Mouse (Mus musculus): ENCODE data around the gene Slc6a20a. TPM values are rescaled to one million over a fixed set of nuclear protein-coding genes. Genes with fewer than 3 reads are reported as not detected.

Gene Slc6a20a
- not detected for polyA plus RNA-seq (2014; fragmentation: Illumina TruSeq; extraction: RNeasy Lipid Tissue Mini Kit (QIAGEN cat#74804); ENCODE audit: low read depth, low replicate concordance)

GRCm38 (mm10) chr9:123678327-123679105, at the start of gene Slc6a20a, which contains the start of gene Ccr9:
Gene Slc6a20a (minus strand): TSS chr9:123678885.
Gene Ccr9 (plus strand): TSS chr9:123678439.

DNA sequence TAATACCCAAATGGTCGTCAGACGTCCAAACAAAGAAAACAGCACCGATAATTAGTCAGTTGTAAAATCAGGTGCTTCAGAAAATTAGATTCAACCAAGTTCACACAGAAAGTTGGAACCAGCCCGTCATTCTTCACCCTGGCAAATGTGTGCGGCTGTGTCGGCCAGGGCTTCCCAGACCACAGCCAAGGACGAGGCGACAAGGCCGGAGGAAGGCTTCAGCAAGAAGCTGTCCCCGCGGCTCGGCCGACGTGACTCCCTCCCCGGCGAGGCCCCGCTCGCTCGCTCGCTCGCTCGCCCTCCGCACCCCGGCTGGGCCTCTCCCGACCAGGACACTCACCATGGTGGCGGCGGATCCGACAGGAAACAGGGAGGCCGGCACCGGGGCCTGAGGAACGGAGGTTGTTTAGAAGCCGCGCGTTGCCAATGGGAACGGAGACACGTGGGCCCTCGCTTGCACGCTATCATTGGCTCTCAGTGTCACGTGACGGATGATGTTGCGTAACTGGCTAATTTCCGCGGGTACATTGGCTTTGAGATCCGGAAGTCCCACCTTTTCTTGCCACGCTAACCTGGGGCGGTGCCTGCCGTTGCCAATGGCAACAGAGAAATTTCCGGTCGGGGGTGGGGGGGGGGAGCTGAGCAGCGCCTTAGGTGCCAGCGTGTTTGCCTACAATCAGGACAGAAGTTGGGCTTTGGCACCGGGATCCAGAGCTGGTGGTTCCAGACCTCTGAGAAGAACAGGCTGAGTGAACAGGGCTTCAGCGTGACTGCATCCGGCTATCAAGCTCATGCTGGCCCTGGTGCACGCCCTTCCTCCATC, 38.7 kb upstream of the Slc6a20a start, which contains the start of gene Lztfl1:
Gene Lztfl1 (minus strand): TSS at position 512 of the 823 bp plus-strand sequence.

DNA sequence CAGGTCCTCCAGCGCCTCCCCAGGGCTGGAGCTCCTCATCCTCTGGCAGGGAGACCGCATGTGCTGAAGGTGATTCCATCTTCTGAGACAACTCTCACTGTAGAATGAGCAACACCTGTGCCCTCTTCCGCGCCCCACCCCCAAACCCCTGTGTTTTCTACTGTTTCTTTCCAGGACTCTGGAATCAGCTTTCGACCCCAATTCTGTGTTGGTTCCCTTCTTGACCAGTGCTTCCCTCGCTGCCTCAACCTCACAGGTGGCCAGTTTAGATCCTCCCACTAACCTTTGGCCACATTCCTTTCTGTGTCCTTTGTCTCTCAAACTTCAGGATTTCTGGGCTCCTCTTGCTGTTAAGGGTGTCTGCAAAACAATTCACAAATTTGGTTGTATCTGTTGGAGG, 46.4 kb downstream of the Slc6a20a start, which contains the start of gene Slc6a20b:
Gene Slc6a20b (minus strand): TSS at position 285 of the 400 bp plus-strand sequence.

Other genes starting within 250 kb of the Slc6a20a start
- gene Limd1, start 200.2 kb downstream of the Slc6a20a start, polyA plus RNA-seq (2014; fragmentation: Illumina TruSeq; extraction: RNeasy Lipid Tissue Mini Kit (QIAGEN cat#74804); ENCODE audit: low read depth, low replicate concordance), result 39.9 TPM
- 33.2 TPM for gene Sacm1l, start 149.1 kb downstream of the Slc6a20a start, polyA plus RNA-seq (2014; fragmentation: Illumina TruSeq; extraction: RNeasy Lipid Tissue Mini Kit (QIAGEN cat#74804); ENCODE audit: low read depth, low replicate concordance)
- not detected for gene Slc6a20b, start 46.3 kb downstream of the Slc6a20a start, polyA plus RNA-seq (2014; fragmentation: Illumina TruSeq; extraction: RNeasy Lipid Tissue Mini Kit (QIAGEN cat#74804); ENCODE audit: low read depth, low replicate concordance)
- gene Ccr9, start 446 bp downstream of the Slc6a20a start, polyA plus RNA-seq (2014; fragmentation: Illumina TruSeq; extraction: RNeasy Lipid Tissue Mini Kit (QIAGEN cat#74804); ENCODE audit: low read depth, low replicate concordance), result not detected
- 23.7 TPM for gene Lztfl1, start 38.8 kb upstream of the Slc6a20a start, polyA plus RNA-seq (2014; fragmentation: Illumina TruSeq; extraction: RNeasy Lipid Tissue Mini Kit (QIAGEN cat#74804); ENCODE audit: low read depth, low replicate concordance)
- gene Cxcr6, start 127.6 kb upstream of the Slc6a20a start, polyA plus RNA-seq (2014; fragmentation: Illumina TruSeq; extraction: RNeasy Lipid Tissue Mini Kit (QIAGEN cat#74804); ENCODE audit: low read depth, low replicate concordance), result 0.24 TPM
- 140 TPM for gene Fyco1, start 173.0 kb upstream of the Slc6a20a start, polyA plus RNA-seq (2014; fragmentation: Illumina TruSeq; extraction: RNeasy Lipid Tissue Mini Kit (QIAGEN cat#74804); ENCODE audit: low read depth, low replicate concordance)
- not detected for gene Xcr1, start 183.1 kb upstream of the Slc6a20a start, polyA plus RNA-seq (2014; fragmentation: Illumina TruSeq; extraction: RNeasy Lipid Tissue Mini Kit (QIAGEN cat#74804); ENCODE audit: low read depth, low replicate concordance)